Mouse (Mus musculus): ENCODE measurements at regions not wholly inside any gene's neighbourhood (a gene's known extent, or its start where the extent isn't known, plus 50 kb on each side); places are given as distances from the start of the nearest gene placed in this dataset.

- no peaks in the 10 kb centered on the region for H3K9me3 ChIP-seq (replicated peaks)
- no peak overlapping the region for H3K27ac ChIP-seq
- no peaks in the 10 kb centered on the region for H3K27me3 ChIP-seq (ENCODE audit: low read depth, poor library complexity, severe bottlenecking)
- no peak for DNase-seq (ENCODE audit: low spot score)
- H3K36me3 ChIP-seq: no peaks in the 10 kb centered on the region
- no peak overlapping the region for H3K4me3 ChIP-seq
- 86% methylated on average over 4 of the region's 4 CpGs for WGBS
- H3K4me1 ChIP-seq: no peaks in the 10 kb centered on the region
These were observed 60.3 kb downstream of the Fzd1 start for GRCm38 (mm10) chr5:4697346-4698095.

DNA sequence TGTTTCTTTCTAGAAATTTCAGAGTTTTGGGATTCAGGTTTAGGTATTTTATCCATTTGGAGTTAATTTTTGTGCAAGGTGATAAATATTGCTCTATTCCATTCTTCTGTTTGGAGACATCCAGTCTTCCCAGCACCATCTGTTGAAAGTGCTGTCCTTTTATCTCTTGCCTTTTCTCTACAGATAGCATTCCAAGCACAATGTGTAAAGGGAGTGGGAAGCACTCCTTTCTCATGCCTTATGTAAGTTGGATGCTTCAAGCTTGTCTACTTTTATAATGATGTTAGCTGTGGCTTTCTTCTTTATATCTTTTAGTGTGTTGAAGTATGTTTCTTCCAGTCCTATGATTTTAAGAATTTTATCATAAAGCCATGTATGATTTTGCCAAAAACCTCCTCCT is 61.1 kb downstream of the Fzd1 start:
- Histone ChIP-seq H3K27ac (no peak overlapping the region), H3K27me3 (ENCODE audit: low read depth, poor library complexity, severe bottlenecking) (no peaks in the 10 kb centered on the region), H3K9me3 (replicated peaks) (no peaks in the 10 kb centered on the region), H3K4me3 (no peak overlapping the region), H3K4me1 (no peaks in the 10 kb centered on the region), H3K36me3 (no peaks in the 10 kb centered on the region)
- DNase-seq (ENCODE audit: low spot score): no peak

DNA sequence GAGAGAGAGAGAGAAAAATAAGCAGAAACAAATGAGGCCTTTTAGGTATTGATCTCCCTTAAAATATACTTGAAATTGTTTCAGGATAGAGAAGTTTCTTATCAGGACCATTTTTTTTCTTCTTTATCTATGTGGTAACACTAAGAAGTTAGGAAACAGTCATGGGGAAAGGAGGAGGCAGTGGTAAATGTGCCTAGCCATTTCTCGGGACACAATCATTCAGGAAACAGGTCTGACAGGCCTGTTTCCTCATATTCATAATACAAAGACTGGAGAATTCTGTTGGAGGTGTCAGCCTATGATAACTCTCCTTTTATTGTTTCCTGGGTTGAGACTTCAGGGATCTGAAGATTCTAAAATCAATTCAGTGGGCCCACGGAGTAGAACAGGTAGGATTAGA is 68.7 kb downstream of the Fzd1 start:
- H3K4me3 ChIP-seq: no peak overlapping the region
- no peaks in the 10 kb centered on the region for H3K27me3 ChIP-seq (ENCODE audit: low read depth, poor library complexity, severe bottlenecking)

GRCm38 (mm10) chr5:4675316-4675715 is 82.5 kb downstream of the Fzd1 start:
- no peaks in the 10 kb centered on the region for H3K4me1 ChIP-seq
- no peak for DNase-seq (ENCODE audit: low spot score)
- no peak overlapping the region for H3K4me3 ChIP-seq
- H3K27ac ChIP-seq: no peak overlapping the region
- no peaks in the 10 kb centered on the region for H3K27me3 ChIP-seq (ENCODE audit: low read depth, poor library complexity, severe bottlenecking)
- no peaks in the 10 kb centered on the region for H3K9me3 ChIP-seq (replicated peaks)
- WGBS: 90% methylated on average over 2 of the region's 2 CpGs
- no peaks in the 10 kb centered on the region for H3K36me3 ChIP-seq

More for the DNA sequence above, 68.7 kb downstream of the Fzd1 start:
- DNase-seq (ENCODE audit: low spot score): no peak
- no peaks in the 10 kb centered on the region for H3K9me3 ChIP-seq (replicated peaks)
- no peaks in the 10 kb centered on the region for H3K36me3 ChIP-seq
- no peak overlapping the region for H3K27ac ChIP-seq
- peaks cover 15% of the 10 kb centered on the region for H3K4me1 ChIP-seq
- 84% methylated on average over 2 of the region's 2 CpGs for WGBS

GRCm38 (mm10) chr5:4666381-4666780 is 91.5 kb downstream of the Fzd1 start:
- Histone ChIP-seq H3K4me1 (peaks cover 25% of the 10 kb centered on the region), H3K27me3 (ENCODE audit: low read depth, poor library complexity, severe bottlenecking) (no peaks in the 10 kb centered on the region), H3K27ac (no peak overlapping the region), H3K9me3 (replicated peaks) (no peaks in the 10 kb centered on the region), H3K4me3 (no peak overlapping the region), H3K36me3 (no peaks in the 10 kb centered on the region)
- no peak for DNase-seq (ENCODE audit: low spot score)
- 80% methylated on average over 12 of the region's 12 CpGs for WGBS

DNA sequence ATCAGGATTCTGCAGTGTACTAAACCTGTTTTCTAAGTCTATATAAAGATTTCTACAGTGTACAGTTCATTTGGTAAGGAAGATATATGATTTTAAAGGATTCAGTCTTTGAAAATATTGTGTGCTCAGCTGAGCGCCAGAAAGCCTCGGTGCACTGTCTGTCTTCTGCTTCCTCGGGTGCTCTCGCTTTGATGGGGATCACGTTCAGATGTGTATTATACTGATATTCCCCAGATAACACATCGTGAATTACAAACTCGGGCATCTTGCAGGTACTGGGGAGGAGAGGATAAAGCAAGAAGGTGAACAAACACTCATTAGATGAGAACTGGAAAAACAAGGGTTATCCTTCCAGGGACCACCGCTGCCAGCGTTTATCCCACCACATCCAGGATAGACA is 91.9 kb downstream of the Fzd1 start:
- no peaks in the 10 kb centered on the region for H3K36me3 ChIP-seq
- no peak overlapping the region for H3K4me3 ChIP-seq
- peaks cover 27% of the 10 kb centered on the region for H3K4me1 ChIP-seq
- no peak for DNase-seq (ENCODE audit: low spot score)
- 85% methylated on average over 9 of the region's 9 CpGs for WGBS
- H3K27ac ChIP-seq: no peak overlapping the region
- no peaks in the 10 kb centered on the region for H3K27me3 ChIP-seq (ENCODE audit: low read depth, poor library complexity, severe bottlenecking)
- H3K9me3 ChIP-seq (replicated peaks): no peaks in the 10 kb centered on the region

GRCm38 (mm10) chr5:4664918-4665317 is 92.9 kb downstream of the Fzd1 start:
- peaks cover 27% of the 10 kb centered on the region for H3K4me1 ChIP-seq
- no peak for DNase-seq (ENCODE audit: low spot score)
- no peak overlapping the region for H3K4me3 ChIP-seq
- no peaks in the 10 kb centered on the region for H3K9me3 ChIP-seq (replicated peaks)
- H3K27ac ChIP-seq: no peak overlapping the region
- 81% methylated on average over 4 of the region's 4 CpGs for WGBS
- no peaks in the 10 kb centered on the region for H3K27me3 ChIP-seq (ENCODE audit: low read depth, poor library complexity, severe bottlenecking)
- no peaks in the 10 kb centered on the region for H3K36me3 ChIP-seq

DNA sequence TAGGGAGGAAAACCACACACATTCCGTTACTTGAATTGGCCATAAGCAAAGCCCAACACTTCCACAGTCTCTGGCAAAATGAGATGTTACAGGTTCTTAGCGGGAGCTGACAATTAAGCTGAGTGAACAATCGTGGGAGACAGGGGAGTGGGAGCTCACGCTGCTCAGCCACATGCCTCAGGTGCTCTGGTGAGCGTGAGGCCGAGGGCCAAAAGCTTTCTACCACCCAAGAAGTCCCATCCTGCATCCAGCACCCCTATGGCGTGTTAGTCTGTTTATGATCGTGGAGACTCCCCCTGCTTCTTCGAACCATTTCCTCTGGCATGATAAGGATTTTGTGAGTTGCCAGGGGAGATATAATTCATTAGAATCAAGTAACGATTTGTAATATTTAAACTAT is 93.3 kb downstream of the Fzd1 start:
- Histone ChIP-seq H3K27me3 (ENCODE audit: low read depth, poor library complexity, severe bottlenecking) (no peaks in the 10 kb centered on the region), H3K9me3 (replicated peaks) (no peaks in the 10 kb centered on the region), H3K36me3 (no peaks in the 10 kb centered on the region), H3K27ac (no peak overlapping the region), H3K4me3 (no peak overlapping the region), H3K4me1 (peaks cover 27% of the 10 kb centered on the region)
- WGBS: 71% methylated on average over 10 of the region's 10 CpGs
- DNase-seq (ENCODE audit: low spot score): no peak

DNA sequence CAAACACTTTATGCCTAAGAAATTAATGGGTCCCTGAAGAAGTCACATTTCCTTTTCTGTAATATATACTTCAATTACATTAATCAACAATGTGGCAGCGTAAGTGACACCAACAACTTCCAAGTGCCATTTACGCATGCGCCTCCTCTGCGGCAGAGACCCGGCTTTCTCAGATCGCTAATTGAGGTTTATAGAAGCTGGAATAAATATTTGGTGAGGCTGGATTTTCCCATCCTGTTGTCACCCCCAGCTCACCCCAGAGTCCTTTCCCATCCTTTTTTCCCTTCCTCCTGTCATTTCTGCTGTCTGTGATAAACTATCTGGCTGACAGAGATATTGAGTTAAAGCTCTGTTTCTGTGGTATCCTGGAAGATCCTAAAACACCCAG is 95.6 kb downstream of the Fzd1 start:
- Histone ChIP-seq H3K4me1 (peaks cover 27% of the 10 kb centered on the region), H3K27ac (no peak overlapping the region), H3K36me3 (no peaks in the 10 kb centered on the region), H3K9me3 (replicated peaks) (no peaks in the 10 kb centered on the region), H3K4me3 (no peak overlapping the region), H3K27me3 (ENCODE audit: low read depth, poor library complexity, severe bottlenecking) (no peaks in the 10 kb centered on the region)
- DNase-seq (ENCODE audit: low spot score): no peak
- WGBS: 48% methylated on average over 6 of the region's 6 CpGs

GRCm38 (mm10) chr5:4661420-4662197 is 96.2 kb downstream of the Fzd1 start:
- H3K27ac ChIP-seq: 0 out of 2 replicates have a peak overlapping the region, but pooled peaks have one; percentile 2
- H3K36me3 ChIP-seq: no peaks in the 10 kb centered on the region
- H3K4me1 ChIP-seq: peaks cover 27% of the 10 kb centered on the region
- H3K9me3 ChIP-seq (replicated peaks): no peaks in the 10 kb centered on the region; the same call in 1 of the 2 replicates
- WGBS: 38% methylated on average over 12 of the region's 12 CpGs
- DNase-seq (ENCODE audit: low spot score): no peak
- no peak overlapping the region for H3K4me3 ChIP-seq
- H3K27me3 ChIP-seq (ENCODE audit: low read depth, poor library complexity, severe bottlenecking): no peaks in the 10 kb centered on the region

DNA sequence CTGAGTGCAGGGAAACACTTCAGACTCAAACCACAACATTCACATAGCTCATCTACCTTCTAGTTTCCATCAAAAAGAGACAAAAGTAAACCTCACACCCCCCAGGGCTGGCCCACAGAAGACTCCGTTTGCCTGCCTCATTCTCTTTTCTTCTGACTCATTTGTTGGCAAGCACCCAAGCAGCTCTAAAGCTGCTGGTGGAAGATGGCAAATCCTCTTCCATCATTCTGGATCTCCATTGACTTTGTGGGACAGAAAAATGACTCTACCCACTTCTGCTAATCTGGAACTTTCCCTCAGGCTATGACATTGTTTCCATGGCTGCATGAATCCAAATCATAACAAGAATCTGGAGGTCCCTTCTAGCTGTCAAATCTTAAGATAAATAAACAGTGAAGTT is 99.9 kb downstream of the Fzd1 start:
- Histone ChIP-seq H3K36me3 (no peaks in the 10 kb centered on the region), H3K4me1 (peaks cover 14% of the 10 kb centered on the region), H3K9me3 (replicated peaks) (no peaks in the 10 kb centered on the region; the same call in 1 of the 2 replicates), H3K27me3 (ENCODE audit: low read depth, poor library complexity, severe bottlenecking) (no peaks in the 10 kb centered on the region), H3K27ac (no peak overlapping the region), H3K4me3 (no peak overlapping the region)
- no peak for DNase-seq (ENCODE audit: low spot score)
- 76% methylated on average over 1 of the region's 1 CpGs for WGBS

- Histone ChIP-seq H3K9me3 (replicated peaks) (no peaks in the 10 kb centered on the region; the same call in 1 of the 2 replicates), H3K36me3 (no peaks in the 10 kb centered on the region), H3K27me3 (ENCODE audit: low read depth, poor library complexity, severe bottlenecking) (peaks cover 3% of the 10 kb centered on the region; the same call in 1 of the 2 replicates), H3K4me1 (peaks cover 25% of the 10 kb centered on the region), H3K4me3 (no peak overlapping the region), H3K27ac (no peak overlapping the region)
- DNase-seq (ENCODE audit: low spot score): no peak
These were observed 103.6 kb downstream of the Fzd1 start for GRCm38 (mm10) chr5:4654186-4654585.

DNA sequence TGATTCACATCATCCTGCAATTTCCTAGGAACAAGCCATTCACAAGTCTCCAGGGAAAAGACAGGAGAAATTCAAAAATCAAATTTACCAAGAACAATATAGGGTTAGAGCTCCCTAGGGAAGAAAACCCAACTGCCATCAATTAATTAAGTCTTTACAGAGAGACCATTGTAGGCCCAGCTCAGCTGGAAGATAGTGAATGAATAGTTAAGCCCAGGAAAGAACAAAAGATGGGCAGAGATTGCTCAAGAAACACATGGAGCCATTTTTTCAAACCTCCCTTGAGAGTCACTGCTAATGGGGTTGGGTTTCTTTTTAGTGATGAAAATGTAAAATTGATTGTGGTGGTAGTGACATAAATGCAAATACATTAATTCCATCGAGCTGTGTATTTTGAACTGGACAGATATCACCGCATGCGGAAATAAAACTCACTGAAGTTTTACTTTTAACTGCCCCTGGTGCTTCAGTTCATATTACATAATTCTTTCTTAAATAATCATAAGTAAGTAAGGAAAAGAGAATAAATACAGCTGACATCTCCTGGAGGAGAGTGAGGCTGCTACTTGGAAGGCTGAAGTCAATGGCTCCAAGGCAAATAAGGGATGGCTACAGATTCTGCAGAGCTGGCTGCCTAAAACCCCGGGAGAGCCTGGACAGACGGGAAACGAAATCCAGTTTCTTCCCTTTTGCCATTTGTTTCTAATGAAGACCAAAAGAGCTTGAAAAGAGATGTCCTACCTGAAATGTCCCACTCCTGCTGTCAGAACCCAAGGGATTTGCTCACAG is 106.5 kb downstream of the Fzd1 start:
- 0 out of 2 replicates have a peak overlapping the region, but pooled peaks have one; percentile 9 for H3K27ac ChIP-seq
- H3K4me1 ChIP-seq: peaks cover 25% of the 10 kb centered on the region
- 83% methylated on average over 6 of the region's 6 CpGs for WGBS
- H3K27me3 ChIP-seq (ENCODE audit: low read depth, poor library complexity, severe bottlenecking): peaks cover 7% of the 10 kb centered on the region; the same call in 1 of the 2 replicates
- no peaks in the 10 kb centered on the region for H3K9me3 ChIP-seq (replicated peaks)
- no peaks in the 10 kb centered on the region for H3K36me3 ChIP-seq
- no peak overlapping the region for H3K4me3 ChIP-seq
- DNase-seq (ENCODE audit: low spot score): no peak
